Mouse (Mus musculus) ES-E14 (cell line): ENCODE measurements around the gene Csnk1e. TPM values are rescaled to one million over a fixed set of nuclear protein-coding genes. Genes with fewer than 3 reads are reported as not detected.
A peak's percentile ranks its signal among the peaks of the same experiment; 100 is the strongest.

ENCODE experiments used
- DNase-seq: peaks from one replicate; pipeline ENCODE4 v3.0.0-alpha.2; 2013; ENCODE audit warnings: low read depth, low spot score
- H3K27ac ChIP-seq: 2 replicates; pipeline ENCODE4 v1.5.1; 2012; ENCODE audit warnings: low read depth, mild to moderate bottlenecking, low read length, moderate library complexity, mixed read lengths; ENCODE audit not compliant: poor library complexity, insufficient read depth, severe bottlenecking
- H3K36me3 ChIP-seq: 2 replicates; pipeline ENCODE4 v1.6.1; 2012; ENCODE audit warnings: mild to moderate bottlenecking, low read length, moderate library complexity, mixed read lengths; ENCODE audit not compliant: control insufficient read depth, poor library complexity, insufficient read depth, severe bottlenecking
- H3K4me1 ChIP-seq, 2 experiments: fragments of 150-350 bp in 1 of 2; sonication (generic) in 1 of 2; 2 replicates each; pipeline ENCODE4 v1.6.1; 2012; ENCODE audit warnings: low read length in 2 of 2, mild to moderate bottlenecking in 1 of 2, mixed read lengths in 1 of 2; ENCODE audit not compliant: control insufficient read depth in 2 of 2, insufficient read depth in 2 of 2, poor library complexity in 1 of 2
- H3K4me3 ChIP-seq, 2 experiments: fragments of 150-350 bp in 1 of 2; sonication (generic) in 1 of 2; 2 replicates each; pipeline ENCODE4 v1.5.1; 2012; ENCODE audit warnings: low read length in 2 of 2, low read depth in 1 of 2, mild to moderate bottlenecking in 1 of 2, mixed read lengths in 1 of 2; ENCODE audit not compliant: insufficient read depth in 1 of 2, poor library complexity in 1 of 2, severe bottlenecking in 1 of 2
- H3K9ac ChIP-seq: 2 replicates; pipeline ENCODE4 v1.6.1; 2012; ENCODE audit warnings: low read depth, mild to moderate bottlenecking, low read length, mixed read lengths; ENCODE audit not compliant: poor library complexity, insufficient read depth, severe bottlenecking
- H3K9me3 ChIP-seq: fragments of 150-350 bp; sonication (generic); 2 replicates; pipeline ENCODE4 v1.6.1; 2012; ENCODE audit warnings: low read depth, mild to moderate bottlenecking, low read length; ENCODE audit not compliant: control insufficient read depth, insufficient read depth
- CHD2 ChIP-seq: IDR thresholded peaks from 2 replicates; pipeline ENCODE4 v1.6.1; 2014; ENCODE audit warnings: mild to moderate bottlenecking, low read depth, low read length, inconsistent platforms
- HCFC1 ChIP-seq: IDR thresholded peaks from 2 replicates; pipeline ENCODE4 v1.6.1; 2012; ENCODE audit warnings: low read length, inconsistent platforms, borderline replicate concordance; ENCODE audit not compliant: insufficient read depth
- MAFK ChIP-seq: IDR thresholded peaks from 2 replicates; pipeline ENCODE4 v1.6.1; 2014; ENCODE audit warnings: mild to moderate bottlenecking, low read depth, low read length, inconsistent platforms; ENCODE audit not compliant: insufficient read depth
- ZC3H11A ChIP-seq: IDR thresholded peaks from 2 replicates; pipeline ENCODE4 v1.6.1; 2012; ENCODE audit warnings: low read depth, mild to moderate bottlenecking, inconsistent platforms, low read length, borderline replicate concordance
- ZNF384 ChIP-seq: IDR thresholded peaks from 2 replicates; pipeline ENCODE4 v1.6.1; 2012; ENCODE audit warnings: low read depth, low read length, inconsistent platforms
- in situ Hi-C, 2 experiments: fragments of 600-800 bp; cut with MboI; formaldehyde crosslinking; loops; one replicate each; pipeline ENCODE4 v1.15.1; 2025; ENCODE audit warnings: low sequenced_read_pairs in 2 of 2, inconsistent platforms in 1 of 2; ENCODE audit not compliant: unreplicated experiment in 2 of 2
- total RNA-seq: library from RNA; depleted of rRNA; stranded (reverse); fragments of 300-350 nt; gene quantifications from 2 replicates; pipeline ENCODE4 v1.2.3, GENCODE M21; 2012

Csnk1e gene
- total RNA-seq, 1 experiment, result 82.0 TPM

DNA sequence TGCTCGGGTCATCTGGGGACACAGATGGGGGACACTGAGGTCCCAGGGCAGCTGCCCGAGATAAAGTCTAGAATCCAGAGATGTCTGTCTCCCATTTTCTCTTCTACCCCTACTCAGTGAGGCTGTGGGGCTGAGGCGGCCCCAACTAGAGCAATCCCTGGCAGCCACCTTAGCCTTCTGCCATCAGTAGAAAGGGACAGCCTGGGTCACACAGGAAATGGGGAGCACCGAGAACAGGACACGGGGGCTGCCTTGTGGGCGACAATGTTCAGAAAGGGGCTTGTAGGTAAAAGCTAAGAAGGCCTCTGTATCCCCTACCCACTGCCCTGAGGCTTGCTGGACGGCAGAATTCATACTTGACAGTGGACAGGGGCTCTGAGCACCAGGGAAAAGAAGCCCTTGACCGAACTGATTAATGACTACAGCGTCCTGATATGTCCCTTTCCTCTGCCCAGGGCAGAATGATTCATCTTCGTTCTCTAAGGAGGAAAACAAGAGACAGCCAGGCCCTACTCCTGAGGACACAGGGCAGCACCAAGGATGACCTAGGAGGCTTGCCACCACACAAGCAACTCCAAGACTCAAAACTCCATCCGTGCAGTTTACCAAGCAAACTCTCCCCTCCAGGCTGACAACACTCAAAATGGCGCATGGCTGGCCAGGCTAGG is 17.7 kb downstream of the Csnk1e start:
- no peak for TF ChIP-seq ZNF384
- no peak for TF ChIP-seq MAFK
- H3K27ac ChIP-seq, result peak overlapping the region; percentile 50; the same call in 1 of the 2 replicates
- H3K36me3 ChIP-seq, result peaks cover 16% of the 10 kb centered on the region; the same call in 1 of the 2 replicates
- H3K9me3 ChIP-seq, result no peaks in the 10 kb centered on the region
- H3K9ac ChIP-seq, result no peak overlapping the region
- no peak for DNase-seq
- in situ Hi-C loops, result no loop called here
- H3K4me3 ChIP-seq, result no peak overlapping the region
- H3K4me1 ChIP-seq, result peaks cover 31 to 50% of the 10 kb centered on the region in 2 experiments

- Histone ChIP-seq H3K4me3 (peak overlapping the region in 1 of 2 experiments; percentile 11; a peak in 1 of 4 replicates), H3K9me3 (no peaks in the 10 kb centered on the region), H3K36me3 (peaks cover 19% of the 10 kb centered on the region; the same call in 1 of the 2 replicates), H3K4me1 (peaks cover 31 to 51% of the 10 kb centered on the region in 2 experiments), H3K9ac (no peak overlapping the region), H3K27ac (peak overlapping the region; percentile 50)
- in situ Hi-C loops, result no loop called here
- no peak for DNase-seq
- no peak for TF ChIP-seq HCFC1
- no peak for TF ChIP-seq CHD2
- TF ChIP-seq ZC3H11A, result no peak
- no peak for TF ChIP-seq ZNF384
- TF ChIP-seq MAFK, result no peak
Observed at GRCm38 (mm10) chr15:79436481-79436921, 18.9 kb downstream of the Csnk1e start.

DNA sequence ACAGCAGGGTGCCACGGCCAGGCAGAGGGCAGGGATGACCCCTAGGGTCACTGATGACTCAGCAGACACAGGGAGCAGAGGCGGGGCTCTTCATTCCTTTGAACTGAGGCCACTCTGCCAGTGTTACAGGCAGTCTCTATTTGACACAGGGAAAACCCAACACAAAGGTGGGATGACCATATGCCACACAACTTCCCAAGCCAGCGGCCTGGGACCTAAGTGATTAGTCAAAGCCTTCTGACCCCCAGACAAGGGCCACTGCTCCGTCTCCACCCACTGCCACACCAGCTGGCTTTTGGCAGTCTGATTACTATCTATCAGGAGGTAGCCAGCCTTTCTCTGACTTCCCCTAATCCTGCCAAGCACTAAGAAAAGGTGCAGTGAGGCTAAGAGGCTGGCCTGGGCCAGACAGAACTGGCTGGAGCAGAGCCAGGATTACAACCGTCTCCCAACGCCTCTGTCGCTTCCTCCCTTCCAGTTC is 20.1 kb downstream of the Csnk1e start:
- no peak for TF ChIP-seq CHD2
- TF ChIP-seq MAFK, result peak; percentile 46; the same call in 1 of the 2 replicates
- TF ChIP-seq HCFC1, result no peak
- Histone ChIP-seq H3K36me3 (peaks cover 19% of the 10 kb centered on the region; the same call in 1 of the 2 replicates), H3K4me3 (no peak overlapping the region), H3K9me3 (no peaks in the 10 kb centered on the region), H3K9ac (no peak overlapping the region), H3K4me1 (peaks cover 31 to 54% of the 10 kb centered on the region in 2 experiments), H3K27ac (no peak overlapping the region)
- in situ Hi-C loops, result no loop called here
- no peak for DNase-seq

DNA sequence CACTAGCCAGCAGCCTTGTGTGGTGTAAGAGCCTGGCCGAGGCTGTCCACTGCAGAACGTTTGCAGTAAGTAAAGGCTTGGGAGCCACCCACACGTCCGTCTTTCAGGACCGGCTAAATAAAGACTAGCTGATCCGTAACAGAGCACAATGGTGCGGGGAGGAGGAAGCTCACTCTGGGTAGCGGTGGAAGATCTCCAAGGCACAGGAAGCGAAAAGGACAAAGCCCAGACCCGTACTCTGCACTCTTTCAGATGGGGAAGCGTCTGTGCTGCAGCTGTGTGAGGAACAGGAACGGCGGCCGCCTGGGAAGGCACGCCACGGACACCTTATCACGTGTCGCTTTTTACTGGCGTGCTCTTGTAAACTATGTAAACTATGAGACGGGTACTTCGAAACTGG is 22.5 kb downstream of the Csnk1e start:
- Histone ChIP-seq H3K4me3 (no peak overlapping the region), H3K36me3 (peaks cover 31% of the 10 kb centered on the region), H3K4me1 (peaks cover 24 to 42% of the 10 kb centered on the region in 2 experiments), H3K9me3 (no peaks in the 10 kb centered on the region), H3K9ac (no peak overlapping the region), H3K27ac (no peak overlapping the region)
- in situ Hi-C loops, result no loop called here
- TF ChIP-seq ZNF384 (no peak), ZC3H11A (no peak), HCFC1 (no peak), MAFK (no peak), CHD2 (no peak)
- DNase-seq, result no peak

DNA sequence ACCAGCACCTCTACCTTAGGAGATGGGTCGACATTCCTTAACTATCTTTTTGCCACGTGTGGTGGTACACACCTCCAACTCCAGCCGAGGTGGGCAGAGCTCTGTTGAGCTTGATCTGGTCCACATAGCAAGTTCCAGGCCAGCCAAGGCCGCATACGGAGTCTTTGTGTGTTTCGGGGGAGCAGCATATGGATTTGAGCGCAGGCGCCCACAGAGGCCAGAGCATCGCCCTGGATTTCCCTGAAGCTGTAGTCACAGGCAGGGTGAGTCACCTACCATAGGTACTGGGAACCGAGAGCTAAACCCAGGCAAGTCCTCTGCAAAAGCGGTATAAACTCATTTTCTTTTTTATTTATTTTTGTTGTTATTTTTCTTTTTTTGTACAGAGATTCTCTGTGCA is 23.0 kb downstream of the Csnk1e start:
- no peak overlapping the region for H3K9ac ChIP-seq
- H3K27ac ChIP-seq, result no peak overlapping the region
- H3K4me1 ChIP-seq, result peaks cover 21 to 37% of the 10 kb centered on the region in 2 experiments
- H3K4me3 ChIP-seq, result no peak overlapping the region
- peaks cover 27% of the 10 kb centered on the region for H3K36me3 ChIP-seq
- in situ Hi-C loops, result no loop called here
- TF ChIP-seq CHD2, result no peak
- TF ChIP-seq MAFK, result no peak
- TF ChIP-seq ZNF384, result no peak
- no peak for TF ChIP-seq ZC3H11A
- no peak for TF ChIP-seq HCFC1
- DNase-seq, result no peak
- H3K9me3 ChIP-seq, result no peaks in the 10 kb centered on the region
